ENCODE assay signal across 8 mouse cellular contexts in genomic region chr11:101985990-101986389, GRCm38 (mm10). TPM values are rescaled to one million over a fixed set of nuclear protein-coding genes. Genes with fewer than 3 reads are reported as not detected.
DNase-seq lines count a peak whose midpoint lies in the region; ATAC-seq and TF ChIP-seq lines count a peak whose summit lies in the region.

No protein-coding gene starts in this region.

- no peak overlapping the region for H3K4me2 ChIP-seq in kidney, embryonic 14.5 days (replicated peaks; ENCODE audit: low read depth, low read length)
- H3K4me2 ChIP-seq in kidney, embryonic 15.5 days, result peak overlapping the region; percentile 37
- H3K4me2 ChIP-seq in liver, embryonic 11.5 days, result peak overlapping the region; percentile 13; the same call in 1 of the 2 replicates
- peak overlapping the region; percentile 35 for H3K4me2 ChIP-seq in neural tube, embryonic 15.5 days

- no peak overlapping the region for H3K27ac ChIP-seq in kidney, embryonic 14.5 days (ENCODE audit: low read depth, low read length)
- H3K27ac ChIP-seq in kidney, embryonic 15.5 days, result no peak overlapping the region
- H3K27ac ChIP-seq in liver, embryonic 11.5 days (ENCODE audit: low read depth, low read length), result no peak overlapping the region
- no peak overlapping the region for H3K27ac ChIP-seq in neural tube, embryonic 15.5 days (replicated peaks)
- no peak overlapping the region for H3K27ac ChIP-seq in testis, adult 2 months (ENCODE audit: control insufficient read depth, insufficient read depth, low read depth, low read length)

- TF ChIP-seq POLR2A in testis, adult 2 months (IDR thresholded peaks at IDR 0.05; ENCODE audit: control insufficient read depth, low read depth, low read length), result 0 out of 2 replicates have a peak, but pooled peaks have one; percentile 11

- no peak overlapping the region for H3K9ac ChIP-seq in kidney, embryonic 14.5 days (ENCODE audit: low read depth, low read length)
- H3K9ac ChIP-seq in kidney, embryonic 15.5 days, result no peak overlapping the region
- H3K9ac ChIP-seq in liver, embryonic 11.5 days (ENCODE audit: low read depth, low read length), result no peak overlapping the region
- no peak overlapping the region for H3K9ac ChIP-seq in neural tube, embryonic 15.5 days (replicated peaks)

- WGBS in kidney, embryonic 14.5 days, result 7% methylated on average over 10 of the region's 10 CpGs
- WGBS in kidney, embryonic 15.5 days, result 5% methylated on average over 10 of the region's 10 CpGs
- 9% methylated on average over 10 of the region's 10 CpGs for WGBS in liver, embryonic 11.5 days
- 4% methylated on average over 10 of the region's 10 CpGs for WGBS in neural tube, embryonic 15.5 days

- H3K36me3 ChIP-seq in kidney, embryonic 14.5 days (ENCODE audit: control insufficient read depth, insufficient read depth, low read length), result peaks cover 3% of the 10 kb centered on the region; the same call in 1 of the 2 replicates
- peaks cover 6% of the 10 kb centered on the region for H3K36me3 ChIP-seq in kidney, embryonic 15.5 days
- H3K36me3 ChIP-seq in liver, embryonic 11.5 days (ENCODE audit: control insufficient read depth, insufficient read depth, low read length), result no peaks in the 10 kb centered on the region
- H3K36me3 ChIP-seq in neural tube, embryonic 15.5 days, result no peaks in the 10 kb centered on the region
- no peaks in the 10 kb centered on the region for H3K36me3 ChIP-seq in testis, adult 2 months (ENCODE audit: control insufficient read depth, insufficient read depth, low read length)

- H3K27me3 ChIP-seq in kidney, embryonic 14.5 days (ENCODE audit: control insufficient read depth, insufficient read depth, low read length), result peaks cover 8% of the 10 kb centered on the region; the same call in 1 of the 2 replicates
- peaks cover 23% of the 10 kb centered on the region for H3K27me3 ChIP-seq in kidney, embryonic 15.5 days
- peaks cover 7% of the 10 kb centered on the region; the same call in 1 of the 2 replicates for H3K27me3 ChIP-seq in liver, embryonic 11.5 days (replicated peaks; ENCODE audit: control insufficient read depth, insufficient read depth, low read length)
- H3K27me3 ChIP-seq in neural tube, embryonic 15.5 days (replicated peaks), result no peaks in the 10 kb centered on the region
- no peaks in the 10 kb centered on the region for H3K27me3 ChIP-seq in testis, adult 2 months (ENCODE audit: control insufficient read depth, insufficient read depth, low read length)

- peak; percentile 90 for DNase-seq in kidney, adult 18-20 months
- DNase-seq in gastrocnemius, postnatal 25 days, result peak; percentile 79
- peak; percentile 79 for DNase-seq in liver, embryonic 11.5 days (ENCODE audit: low spot score)

- no peaks in the 10 kb centered on the region for H3K9me3 ChIP-seq in kidney, embryonic 14.5 days (ENCODE audit: control insufficient read depth, low read length)
- H3K9me3 ChIP-seq in kidney, embryonic 15.5 days (replicated peaks), result no peaks in the 10 kb centered on the region
- H3K9me3 ChIP-seq in liver, embryonic 11.5 days (ENCODE audit: control insufficient read depth, low read length), result no peaks in the 10 kb centered on the region
- H3K9me3 ChIP-seq in neural tube, embryonic 15.5 days (replicated peaks), result no peaks in the 10 kb centered on the region

- H3K4me1 ChIP-seq in kidney, embryonic 14.5 days (ENCODE audit: control insufficient read depth, insufficient read depth, low read length), result peaks cover 25% of the 10 kb centered on the region; the same call in 1 of the 2 replicates
- H3K4me1 ChIP-seq in kidney, embryonic 15.5 days, result peaks cover 53% of the 10 kb centered on the region
- H3K4me1 ChIP-seq in liver, embryonic 11.5 days (replicated peaks; ENCODE audit: control insufficient read depth, insufficient read depth, low read length), result peaks cover 14% of the 10 kb centered on the region
- H3K4me1 ChIP-seq in neural tube, embryonic 15.5 days, result peaks cover 30% of the 10 kb centered on the region
- peaks cover 12% of the 10 kb centered on the region for H3K4me1 ChIP-seq in testis, adult 2 months (ENCODE audit: control insufficient read depth, insufficient read depth, low read length)

- no peak overlapping the region for H3K4me3 ChIP-seq in kidney, embryonic 14.5 days (ENCODE audit: low read length)
- 0 out of 2 replicates have a peak overlapping the region, but pooled peaks have one; percentile 3 for H3K4me3 ChIP-seq in kidney, embryonic 15.5 days (replicated peaks)
- H3K4me3 ChIP-seq in liver, embryonic 11.5 days (ENCODE audit: low read depth, low read length), result no peak overlapping the region
- H3K4me3 ChIP-seq in neural tube, embryonic 15.5 days (replicated peaks), result no peak overlapping the region
- peak overlapping the region; percentile 84 for H3K4me3 ChIP-seq in testis, adult 2 months (ENCODE audit: control insufficient read depth, low read depth, low read length)

- no peak; the same call in 1 of the 2 replicates for ATAC-seq in kidney, embryonic 14.5 days (ENCODE audit: low FRiP score, low TSS enrichment)
- peak; percentile 45 for ATAC-seq in common myeloid progenitor, adult 5-6 weeks (replicated peaks; ENCODE audit: low read depth, poor library complexity, severe bottlenecking)
- 0 out of 2 replicates have a peak, but pooled peaks have one; percentile 22 for ATAC-seq in kidney, embryonic 15.5 days (replicated peaks; ENCODE audit: low FRiP score)
- ATAC-seq in liver, embryonic 11.5 days (replicated peaks; ENCODE audit: low FRiP score), result no peak
- no peak for ATAC-seq in neural tube, embryonic 15.5 days (ENCODE audit: low FRiP score)

- peak; percentile 78; the same call in 1 of the 2 replicates for TF ChIP-seq CTCF in testis, adult 2 months (IDR thresholded peaks at IDR 0.05; ENCODE audit: control insufficient read depth, insufficient read depth, insufficient replicate concordance, low read depth, low read length)

RNA-seq across cellular contexts. Expression of gene Dusp3, which starts 0.8 kb away (rescaled TPM):
- 23.3 and 25.3 TPM in 2 replicates for polyA plus RNA-seq in kidney, embryonic 14.5 days (2014; fragmentation: Nextera tagmentation; extraction: Ambion mirVana)
- 2.0 and 6.6 TPM in 2 replicates for total RNA-seq in common myeloid progenitor, adult 5-6 weeks (2017)
- total RNA-seq in gastrocnemius, postnatal 25 days (2021), result 100 to 1,000 TPM; 134 to 137 TPM
- polyA plus RNA-seq in kidney, embryonic 15.5 days (2015; fragmentation: Nextera tagmentation; extraction: Ambion mirVana), result 32.8 and 33.8 TPM in 2 replicates
- polyA plus RNA-seq in liver, embryonic 11.5 days (2014; fragmentation: Nextera tagmentation; extraction: Ambion mirVana), result 20.5 and 21.2 TPM in 2 replicates
- 26.4 and 28.9 TPM in 2 replicates for polyA plus RNA-seq in neural tube, embryonic 15.5 days (2015; fragmentation: Nextera tagmentation; extraction: Ambion mirVana)
- polyA plus RNA-seq in testis, adult 2 months (2012; rRNA removed), result 249 and 266 TPM in 2 replicates

RNA-seq across cellular contexts. Expression of gene Cfap97d1, which starts 1.9 kb away (rescaled TPM):
- polyA plus RNA-seq in kidney, embryonic 14.5 days (2014; fragmentation: Nextera tagmentation; extraction: Ambion mirVana), result not detected in 2 replicates
- total RNA-seq in common myeloid progenitor, adult 5-6 weeks (2017), result not detected in 2 replicates
- total RNA-seq in gastrocnemius, postnatal 25 days (2021), result not detected
- polyA plus RNA-seq in kidney, embryonic 15.5 days (2015; fragmentation: Nextera tagmentation; extraction: Ambion mirVana), result not detected in 2 replicates
- not detected in 2 replicates for polyA plus RNA-seq in liver, embryonic 11.5 days (2014; fragmentation: Nextera tagmentation; extraction: Ambion mirVana)
- not detected in 2 replicates for polyA plus RNA-seq in neural tube, embryonic 15.5 days (2015; fragmentation: Nextera tagmentation; extraction: Ambion mirVana)
- 72.2 and 94.1 TPM in 2 replicates for polyA plus RNA-seq in testis, adult 2 months (2012; rRNA removed)

RNA-seq across cellular contexts. Expression of gene Sost, which starts 19.2 kb away (rescaled TPM):
- polyA plus RNA-seq in kidney, embryonic 14.5 days (2014; fragmentation: Nextera tagmentation; extraction: Ambion mirVana), result 0.09 and 0.73 TPM in 2 replicates
- total RNA-seq in common myeloid progenitor, adult 5-6 weeks (2017), result not detected in 2 replicates
- not detected for total RNA-seq in gastrocnemius, postnatal 25 days (2021)
- 0.83 and 1.4 TPM in 2 replicates for polyA plus RNA-seq in kidney, embryonic 15.5 days (2015; fragmentation: Nextera tagmentation; extraction: Ambion mirVana)
- not detected in 2 replicates for polyA plus RNA-seq in liver, embryonic 11.5 days (2014; fragmentation: Nextera tagmentation; extraction: Ambion mirVana)
- 0.23 TPM in 1 of 2 replicates, not detected in the other for polyA plus RNA-seq in neural tube, embryonic 15.5 days (2015; fragmentation: Nextera tagmentation; extraction: Ambion mirVana)
- polyA plus RNA-seq in testis, adult 2 months (2012; rRNA removed), result 2.4 and 6.4 TPM in 2 replicates

RNA-seq across cellular contexts. Expression of gene Mpp3, which starts 42.3 kb away (rescaled TPM):
- 5.1 and 8.4 TPM in 2 replicates for polyA plus RNA-seq in kidney, embryonic 14.5 days (2014; fragmentation: Nextera tagmentation; extraction: Ambion mirVana)
- total RNA-seq in common myeloid progenitor, adult 5-6 weeks (2017), result not detected in 2 replicates
- total RNA-seq in gastrocnemius, postnatal 25 days (2021), result 10 to 100 TPM; 17.6 to 29.5 TPM
- 7.8 and 11.0 TPM in 2 replicates for polyA plus RNA-seq in kidney, embryonic 15.5 days (2015; fragmentation: Nextera tagmentation; extraction: Ambion mirVana)
- 2.6 and 3.2 TPM in 2 replicates for polyA plus RNA-seq in liver, embryonic 11.5 days (2014; fragmentation: Nextera tagmentation; extraction: Ambion mirVana)
- 49.6 and 56.6 TPM in 2 replicates for polyA plus RNA-seq in neural tube, embryonic 15.5 days (2015; fragmentation: Nextera tagmentation; extraction: Ambion mirVana)
- 11.0 and 14.7 TPM in 2 replicates for polyA plus RNA-seq in testis, adult 2 months (2012; rRNA removed)

RNA-seq across cellular contexts. Expression of gene Cd300lg, which starts 55.3 kb away (rescaled TPM):
- polyA plus RNA-seq in kidney, embryonic 14.5 days (2014; fragmentation: Nextera tagmentation; extraction: Ambion mirVana), result 0.38 and 0.43 TPM in 2 replicates
- total RNA-seq in common myeloid progenitor, adult 5-6 weeks (2017), result 0.10 and 0.78 TPM in 2 replicates
- total RNA-seq in gastrocnemius, postnatal 25 days (2021), result 10 to 100 TPM; 13.1 to 16.5 TPM
- 0.82 and 1.1 TPM in 2 replicates for polyA plus RNA-seq in kidney, embryonic 15.5 days (2015; fragmentation: Nextera tagmentation; extraction: Ambion mirVana)
- polyA plus RNA-seq in liver, embryonic 11.5 days (2014; fragmentation: Nextera tagmentation; extraction: Ambion mirVana), result 0.27 and 0.66 TPM in 2 replicates
- polyA plus RNA-seq in neural tube, embryonic 15.5 days (2015; fragmentation: Nextera tagmentation; extraction: Ambion mirVana), result 0.64 and 0.88 TPM in 2 replicates
- 2.5 and 2.7 TPM in 2 replicates for polyA plus RNA-seq in testis, adult 2 months (2012; rRNA removed)

Comparison
In these comparisons a context has a peak if more than half of its experiments do, and no peak if none do; other contexts are left out.
1. ATAC-seq: peak in common myeloid progenitor, adult 5-6 weeks (single experiment) and kidney, embryonic 15.5 days (single experiment); none in kidney, embryonic 14.5 days (single experiment), liver, embryonic 11.5 days (single experiment) and neural tube, embryonic 15.5 days (single experiment).
2. H3K4me3 ChIP-seq: peak in kidney, embryonic 15.5 days (single experiment) and testis, adult 2 months (single experiment); none in kidney, embryonic 14.5 days (single experiment), liver, embryonic 11.5 days (single experiment) and neural tube, embryonic 15.5 days (single experiment).
3. RNA of gene Cfap97d1, which starts 1.9 kb away (polyA plus RNA-seq): 72.2 to 94.1 TPM in testis, adult 2 months; not detected in liver, embryonic 11.5 days, not detected in kidney, embryonic 15.5 days, not detected in kidney, embryonic 14.5 days and not detected in neural tube, embryonic 15.5 days; every median in the first group is over 10 times any median in the second.
4. Peak in every context shown above with its lines, with median percentiles within 50 percentile points of each other: DNase-seq.